Mouse (Mus musculus): Measurements from ENCODE around the gene Ate1. TPM values are rescaled to one million over a fixed set of nuclear protein-coding genes. Genes with fewer than 3 reads are reported as not detected.

Gene Ate1
- polyA plus RNA-seq, 2 experiments = 5.0 to 20.0 TPM

DNA sequence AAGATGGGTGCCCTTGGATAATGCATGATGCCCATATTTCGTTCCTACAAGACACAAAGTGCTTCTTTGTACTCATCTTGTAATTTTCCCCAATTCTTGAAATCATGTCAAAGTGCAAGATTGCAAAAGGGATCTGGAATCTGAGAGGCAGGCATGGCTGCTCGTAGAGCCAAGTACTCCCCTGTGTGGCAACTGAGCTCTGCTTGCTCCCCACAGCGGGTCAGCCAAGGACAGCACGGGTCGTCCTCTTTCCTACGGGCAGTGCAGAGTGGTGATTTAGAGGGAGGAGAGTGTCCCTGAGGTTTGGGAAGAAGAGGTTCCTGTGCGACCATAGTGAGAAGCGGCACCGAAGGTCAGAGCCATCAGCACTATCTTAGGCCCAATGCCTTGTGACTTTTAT is 145.9 kb downstream of the Ate1 start:
- H3K4me3 ChIP-seq (ENCODE audit: insufficient read depth in 1 of 2, low read depth in 2 of 2, low read length in 2 of 2) = no peak overlapping the region
- H3K9ac ChIP-seq (replicated peaks) = no peak overlapping the region
- no peaks in the 10 kb centered on the region for H3K27me3 ChIP-seq (ENCODE audit: control insufficient read depth, insufficient read depth, low read length)
- TF ChIP-seq CTCF (IDR thresholded peaks at IDR 0.05; ENCODE audit: low read depth) (no peak), EP300 (IDR thresholded peaks at IDR 0.05; ENCODE audit: low read depth) (no peak)
- H3K4me2 ChIP-seq (ENCODE audit: low read depth) = no peak overlapping the region
- no peaks in the 10 kb centered on the region for H3K4me1 ChIP-seq (replicated peaks; ENCODE audit: control insufficient read depth in 2 of 2, insufficient read depth in 2 of 2, low read length in 1 of 2)
- no peak for ATAC-seq (ENCODE audit: insufficient read depth)
- 74% methylated on average over 9 of the region's 9 CpGs for WGBS (ENCODE audit: insufficient replicate concordance)
- no peaks in the 10 kb centered on the region for H3K9me3 ChIP-seq (ENCODE audit: control insufficient read depth, low read length)
- no peaks in the 10 kb centered on the region for H3K36me3 ChIP-seq (replicated peaks; ENCODE audit: control insufficient read depth, insufficient read depth, low read depth)
- H3K27ac ChIP-seq = no peak overlapping the region
- DNase-seq (ENCODE audit: low read depth in 3 of 3, low spot score in 3 of 3) = no peak

GRCm38 (mm10) chr7:130368827-130369641 is 151.1 kb downstream of the Ate1 start:
- Histone ChIP-seq H3K27me3 (ENCODE audit: control insufficient read depth, insufficient read depth, low read length) (no peaks in the 10 kb centered on the region), H3K4me2 (ENCODE audit: low read depth) (no peak overlapping the region), H3K4me3 (ENCODE audit: insufficient read depth in 1 of 2, low read depth in 2 of 2, low read length in 2 of 2) (no peak overlapping the region), H3K9ac (replicated peaks) (no peak overlapping the region), H3K4me1 (replicated peaks; ENCODE audit: control insufficient read depth in 2 of 2, insufficient read depth in 2 of 2, low read length in 1 of 2) (no peaks in the 10 kb centered on the region; a peak in 1 of 4 replicates), H3K36me3 (replicated peaks; ENCODE audit: control insufficient read depth, insufficient read depth, low read depth) (no peaks in the 10 kb centered on the region), H3K9me3 (ENCODE audit: control insufficient read depth, low read length) (no peaks in the 10 kb centered on the region), H3K27ac (no peak overlapping the region)
- ATAC-seq (ENCODE audit: insufficient read depth) (no peak), DNase-seq (ENCODE audit: low read depth in 3 of 3, low spot score in 3 of 3) (no peak)
- TF ChIP-seq CTCF (IDR thresholded peaks at IDR 0.05; ENCODE audit: low read depth) = no peak
- TF ChIP-seq EP300 (IDR thresholded peaks at IDR 0.05; ENCODE audit: low read depth) = no peak
- 52% methylated on average over 24 of the region's 24 CpGs for WGBS (ENCODE audit: insufficient replicate concordance)

DNA sequence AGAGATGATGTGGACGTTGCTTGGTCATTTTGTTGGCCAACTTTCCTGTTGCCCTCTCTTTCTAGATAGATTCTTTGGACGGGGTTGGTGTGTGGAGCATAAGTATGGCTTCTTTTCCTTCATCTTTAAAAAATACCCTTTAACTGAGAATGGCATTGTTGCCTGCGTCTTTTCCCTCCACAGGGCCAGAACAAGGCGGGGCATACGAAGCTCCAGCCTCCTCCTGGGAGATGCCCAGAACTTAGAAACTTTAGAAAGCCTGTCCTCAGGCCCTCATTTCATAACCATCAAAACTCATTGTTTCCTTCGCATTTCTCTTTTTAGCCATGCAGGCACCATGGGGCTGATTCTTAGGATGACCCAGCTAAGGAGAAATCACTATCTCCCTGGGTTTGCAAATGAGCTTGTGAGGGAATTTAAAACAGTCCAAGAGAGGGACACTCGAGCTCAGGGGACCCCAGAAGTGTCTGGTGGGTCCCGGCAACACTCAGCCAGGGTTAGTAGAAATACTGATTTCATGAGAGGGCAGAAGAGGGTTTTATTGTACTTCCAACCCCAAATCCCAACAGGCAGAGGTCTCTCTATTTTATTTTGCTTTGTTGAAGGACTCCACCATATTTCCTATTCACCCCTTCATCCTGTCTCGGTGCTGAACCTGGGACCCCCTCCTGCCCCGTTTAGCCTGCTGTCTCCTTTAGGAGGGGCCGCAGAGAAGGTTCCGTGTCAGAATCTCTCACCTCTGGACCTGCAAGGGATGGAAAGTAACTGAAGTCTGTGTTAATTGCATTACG is 151.9 kb downstream of the Ate1 start:
- no peaks in the 10 kb centered on the region for H3K9me3 ChIP-seq (ENCODE audit: control insufficient read depth, low read length)
- H3K27me3 ChIP-seq (ENCODE audit: control insufficient read depth, insufficient read depth, low read length) = no peaks in the 10 kb centered on the region
- WGBS (ENCODE audit: insufficient replicate concordance) = 48% methylated on average over 13 of the region's 13 CpGs
- H3K27ac ChIP-seq = no peak overlapping the region
- TF ChIP-seq CTCF (IDR thresholded peaks at IDR 0.05; ENCODE audit: low read depth) = no peak
- no peak for TF ChIP-seq EP300 (IDR thresholded peaks at IDR 0.05; ENCODE audit: low read depth)
- ATAC-seq (ENCODE audit: insufficient read depth) (no peak), DNase-seq (ENCODE audit: low read depth in 3 of 3, low spot score in 3 of 3) (no peak)
- no peaks in the 10 kb centered on the region; a peak in 1 of 4 replicates for H3K4me1 ChIP-seq (replicated peaks; ENCODE audit: control insufficient read depth in 2 of 2, insufficient read depth in 2 of 2, low read length in 1 of 2)
- H3K4me2 ChIP-seq (ENCODE audit: low read depth) = no peak overlapping the region
- no peak overlapping the region for H3K9ac ChIP-seq (replicated peaks)
- H3K4me3 ChIP-seq (ENCODE audit: insufficient read depth in 1 of 2, low read depth in 2 of 2, low read length in 2 of 2) = no peak overlapping the region
- no peaks in the 10 kb centered on the region for H3K36me3 ChIP-seq (replicated peaks; ENCODE audit: control insufficient read depth, insufficient read depth, low read depth)

GRCm38 (mm10) chr7:130367222-130368035 is 152.7 kb downstream of the Ate1 start:
- Histone ChIP-seq H3K36me3 (replicated peaks; ENCODE audit: control insufficient read depth, insufficient read depth, low read depth) (no peaks in the 10 kb centered on the region), H3K4me2 (ENCODE audit: low read depth) (no peak overlapping the region), H3K4me3 (ENCODE audit: insufficient read depth in 1 of 2, low read depth in 2 of 2, low read length in 2 of 2) (no peak overlapping the region), H3K27me3 (ENCODE audit: control insufficient read depth, insufficient read depth, low read length) (no peaks in the 10 kb centered on the region), H3K9me3 (ENCODE audit: control insufficient read depth, low read length) (no peaks in the 10 kb centered on the region), H3K4me1 (replicated peaks; ENCODE audit: control insufficient read depth in 2 of 2, insufficient read depth in 2 of 2, low read length in 1 of 2) (no peaks in the 10 kb centered on the region; a peak in 1 of 4 replicates), H3K27ac (no peak overlapping the region), H3K9ac (replicated peaks) (no peak overlapping the region)
- ATAC-seq (ENCODE audit: insufficient read depth) (no peak), DNase-seq (ENCODE audit: low read depth in 3 of 3, low spot score in 3 of 3) (no peak)
- WGBS (ENCODE audit: insufficient replicate concordance) = 51% methylated on average over 12 of the region's 12 CpGs
- TF ChIP-seq CTCF (IDR thresholded peaks at IDR 0.05; ENCODE audit: low read depth) = no peak
- no peak for TF ChIP-seq EP300 (IDR thresholded peaks at IDR 0.05; ENCODE audit: low read depth)
